9 mouse cellular contexts compared by ENCODE assay signal in genomic region chr5:144946032-144946431, GRCm38 (mm10). TPM values are rescaled to one million over a fixed set of nuclear protein-coding genes. Genes with fewer than 3 reads are reported as not detected.
DNase-seq lines count a peak whose midpoint lies in the region; ATAC-seq and TF ChIP-seq lines count a peak whose summit lies in the region.
"Had no signal": no experiment of that assay in that cellular context is flagged by ENCODE, and none has a peak within 500 bp of the region (broad histone marks: within the 10 kb centered on the region; RNA-seq: fewer than 3 reads in every experiment).

No protein-coding gene starts in this region.

- peaks cover 55% of the 10 kb centered on the region for H3K4me1 ChIP-seq in heart, embryonic 10.5 days
- no peaks in the 10 kb centered on the region for H3K4me1 ChIP-seq in hindbrain, embryonic 11.5 days (replicated peaks; ENCODE audit: control insufficient read depth, insufficient read depth, low read length)
- peaks cover 17% of the 10 kb centered on the region for H3K4me1 ChIP-seq in hindbrain, embryonic 10.5 days (replicated peaks)
- peaks cover 17% of the 10 kb centered on the region for H3K4me1 ChIP-seq in intestine, postnatal 0 days (replicated peaks; ENCODE audit: control insufficient read depth, insufficient read depth, low read length)

- no peaks in the 10 kb centered on the region for H3K27me3 ChIP-seq in heart, embryonic 10.5 days (ENCODE audit: insufficient read depth, poor library complexity, severe bottlenecking)
- H3K27me3 ChIP-seq in hindbrain, embryonic 11.5 days (ENCODE audit: control insufficient read depth, insufficient read depth, low read length): no peaks in the 10 kb centered on the region
- H3K27me3 ChIP-seq in hindbrain, embryonic 10.5 days (ENCODE audit: insufficient read depth, poor library complexity, severe bottlenecking): no peaks in the 10 kb centered on the region
- H3K27me3 ChIP-seq in intestine, postnatal 0 days (replicated peaks; ENCODE audit: control insufficient read depth, insufficient read depth, low read length): no peaks in the 10 kb centered on the region

- H3K9me3 ChIP-seq in heart, embryonic 10.5 days: no peaks in the 10 kb centered on the region
- no peaks in the 10 kb centered on the region for H3K9me3 ChIP-seq in hindbrain, embryonic 11.5 days (ENCODE audit: control insufficient read depth, low read length)
- H3K9me3 ChIP-seq in hindbrain, embryonic 10.5 days: no peaks in the 10 kb centered on the region
- H3K9me3 ChIP-seq in intestine, postnatal 0 days (ENCODE audit: control insufficient read depth): no peaks in the 10 kb centered on the region

- peak; percentile 28 to 32 for DNase-seq in heart, adult 9 months (ENCODE audit: low spot score in 2 of 2)
- DNase-seq in heart, embryonic 10.5 days (ENCODE audit: low spot score): no peak
- peak; percentile 95 for DNase-seq in Muller cell, postnatal 12 days (ENCODE audit: inconsistent ontology term)
- DNase-seq in layer of hippocampus, adult 8-10 months (ENCODE audit: low spot score in 2 of 2): peak; percentile 61 to 66
- DNase-seq in hindbrain, embryonic 11.5 days (ENCODE audit: low spot score): no peak
- DNase-seq in hindbrain, embryonic 10.5 days (ENCODE audit: low spot score): no peak

- peak; percentile 40; the same call in 1 of the 2 replicates for ATAC-seq in cerebellum, adult (ENCODE audit: insufficient number of reproducible peaks, low FRiP score, low TSS enrichment)
- ATAC-seq in hindbrain, embryonic 11.5 days (ENCODE audit: low FRiP score): no peak
- ATAC-seq in intestine, postnatal 0 days: no peak

- no peak overlapping the region for H3K4me3 ChIP-seq in heart, embryonic 10.5 days
- no peak overlapping the region for H3K4me3 ChIP-seq in hindbrain, embryonic 11.5 days (ENCODE audit: low read depth, low read length)
- H3K4me3 ChIP-seq in hindbrain, embryonic 10.5 days: no peak overlapping the region
- no peak overlapping the region for H3K4me3 ChIP-seq in intestine, postnatal 0 days (ENCODE audit: low read depth, low read length)

- no peak for TF ChIP-seq CTCF in intestine, postnatal 0 days (IDR thresholded peaks at IDR 0.05; ENCODE audit: low read depth)

- H3K9ac ChIP-seq in hindbrain, embryonic 11.5 days (ENCODE audit: low read depth, low read length): no peak overlapping the region
- no peak overlapping the region for H3K9ac ChIP-seq in intestine, postnatal 0 days (ENCODE audit: low read depth, low read length)

- H3K36me3 ChIP-seq in heart, embryonic 10.5 days: no peaks in the 10 kb centered on the region
- no peaks in the 10 kb centered on the region for H3K36me3 ChIP-seq in hindbrain, embryonic 11.5 days (ENCODE audit: control insufficient read depth, insufficient read depth, low read length)
- H3K36me3 ChIP-seq in hindbrain, embryonic 10.5 days: no peaks in the 10 kb centered on the region
- no peaks in the 10 kb centered on the region for H3K36me3 ChIP-seq in intestine, postnatal 0 days (ENCODE audit: control insufficient read depth, insufficient read depth)

- H3K27ac ChIP-seq in heart, embryonic 10.5 days: no peak overlapping the region
- H3K27ac ChIP-seq in hindbrain, embryonic 11.5 days (ENCODE audit: low read depth, low read length): no peak overlapping the region
- no peak overlapping the region for H3K27ac ChIP-seq in hindbrain, embryonic 10.5 days
- H3K27ac ChIP-seq in intestine, postnatal 0 days (ENCODE audit: low read depth, low read length): no peak overlapping the region
- H3K27ac ChIP-seq: kidney, postnatal 0 days had no signal

- no peak overlapping the region for H3K4me2 ChIP-seq in hindbrain, embryonic 11.5 days (replicated peaks; ENCODE audit: low read depth, low read length)
- no peak overlapping the region for H3K4me2 ChIP-seq in intestine, postnatal 0 days (replicated peaks; ENCODE audit: low read depth)

- WGBS in heart, embryonic 10.5 days: 81% methylated on average over 4 of the region's 4 CpGs
- WGBS in hindbrain, embryonic 11.5 days: 83% methylated on average over 4 of the region's 4 CpGs
- 88% methylated on average over 4 of the region's 4 CpGs for WGBS in hindbrain, embryonic 10.5 days
- 72% methylated on average over 4 of the region's 4 CpGs for WGBS in intestine, postnatal 0 days

RNA-seq across cellular contexts. Expression of gene Smurf1, which starts 19.6 kb away (rescaled TPM):
- polyA plus RNA-seq in heart, embryonic 10.5 days (2016; fragmentation: Nextera tagmentation; extraction: Ambion mirVana): 15.5 and 16.1 TPM in 2 replicates
- 10 to 100 TPM; 29.7 to 35.4 (median 31.0) TPM for total RNA-seq in layer of hippocampus, adult 8-10 months (2022)
- 16.6 and 18.1 TPM in 2 replicates for polyA plus RNA-seq in hindbrain, embryonic 11.5 days (2014; fragmentation: Nextera tagmentation; extraction: Ambion mirVana)
- 14.7 and 17.5 TPM in 2 replicates for polyA plus RNA-seq in hindbrain, embryonic 10.5 days (2016; fragmentation: Nextera tagmentation; extraction: Ambion mirVana)
- polyA plus RNA-seq in intestine, postnatal 0 days (2015; fragmentation: Nextera tagmentation; extraction: Ambion mirVana): 7.4 and 8.2 TPM in 2 replicates

Comparison
In these comparisons a context has a peak if more than half of its experiments do, and no peak if none do; other contexts are left out.
1. DNase-seq: peak in heart, adult 9 months (2 of 2), Muller cell, postnatal 12 days (single experiment) and layer of hippocampus, adult 8-10 months (2 of 2); none in heart, embryonic 10.5 days (single experiment), hindbrain, embryonic 11.5 days (single experiment) and hindbrain, embryonic 10.5 days (single experiment).